Mouse (Mus musculus) lung, embryonic 16.5 days (tissue): ENCODE measurements around the gene Zglp1. TPM values are rescaled to one million over a fixed set of nuclear protein-coding genes. Genes with fewer than 3 reads are reported as not detected.
"Not testable (repeated sequence)": the region's sequence is repeated elsewhere in the genome, so short reads cannot be mapped to it uniquely, and the experiment has no call there.

Source experiments
- ATAC-seq: fragments of 200-750 bp; cut with Nextera tagmentation; 2 replicates; pipeline ENCODE4 v1.8.0; 2017; ENCODE audit warnings: low read depth, mild to moderate bottlenecking, moderate library complexity
- H3K27ac ChIP-seq: fragments of 300-500 bp; sonication (generic); 2 replicates; pipeline ENCODE4 v1.5.1; 2014; ENCODE audit warnings: mild to moderate bottlenecking, control low read depth, low read length
- H3K27me3 ChIP-seq: fragments of 300-500 bp; sonication (generic); 2 replicates; pipeline ENCODE4 v1.6.1; 2014; ENCODE audit warnings: low read depth, low read length, mixed read lengths; ENCODE audit not compliant: control insufficient read depth, insufficient read depth
- H3K36me3 ChIP-seq: fragments of 300-500 bp; sonication (generic); 2 replicates; pipeline ENCODE4 v1.6.1; 2014; ENCODE audit warnings: low read length; ENCODE audit not compliant: control insufficient read depth, insufficient read depth
- H3K4me1 ChIP-seq: fragments of 300-500 bp; sonication (generic); replicated peaks from 2 replicates; pipeline ENCODE4 v1.6.1; 2014; ENCODE audit warnings: low read length, mixed read lengths; ENCODE audit not compliant: control insufficient read depth, insufficient read depth
- H3K4me2 ChIP-seq: fragments of 300-500 bp; sonication (generic); 2 replicates; pipeline ENCODE4 v1.6.1; 2014; ENCODE audit warnings: low read depth, low read length, control low read depth
- H3K4me3 ChIP-seq: fragments of 300-500 bp; sonication (generic); 2 replicates; pipeline ENCODE4 v1.5.1; 2014; ENCODE audit warnings: mild to moderate bottlenecking, low read length, control low read depth
- H3K9ac ChIP-seq: fragments of 300-500 bp; sonication (generic); 2 replicates; pipeline ENCODE4 v1.6.1; 2014; ENCODE audit warnings: low read length, control low read depth
- H3K9me3 ChIP-seq: fragments of 300-500 bp; sonication (generic); 2 replicates; pipeline ENCODE4 v1.6.1; 2016; ENCODE audit warnings: low read length; ENCODE audit not compliant: control insufficient read depth
- WGBS: fragments of 180-500 bp; shearing (Covaris S2); extraction: QIAGEN DNeasy Blood & Tissue Kit; methylation state at CpG from one replicate; pipeline ENCODE4 v1.1.7; 2014; 5-methylcytosine and 5-hydroxymethylcytosine counted together
- polyA plus RNA-seq: library from polyadenylated mRNA; unstranded; fragments of >200 nt; fragmentation: Nextera tagmentation; extraction: Ambion mirVana; gene quantifications from 2 replicates; pipeline ENCODE4 v1.2.1, GENCODE M21; 2015

Gene Zglp1
- polyA plus RNA-seq, 1 experiment from 2014 or later = 1.1 TPM

DNA sequence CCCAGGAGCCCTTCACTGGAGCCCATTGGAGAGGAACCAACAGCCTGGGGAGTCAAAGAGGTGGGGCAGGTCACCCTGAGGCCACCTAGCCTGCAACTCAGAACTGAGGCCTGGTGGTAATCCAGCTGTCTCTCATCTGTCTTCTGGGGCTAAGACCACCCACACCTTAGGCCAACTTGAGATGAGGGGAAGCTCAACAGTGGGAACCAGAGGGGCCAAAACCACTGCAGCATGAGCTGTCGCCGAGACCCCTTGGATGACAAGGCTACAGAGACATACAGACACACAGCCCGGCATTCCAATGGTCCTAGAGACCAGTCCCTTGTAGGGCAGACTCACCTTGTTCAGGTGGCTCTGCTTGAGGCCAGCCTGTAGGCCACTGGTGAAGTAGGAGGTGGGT, 8.7 kb upstream of the Zglp1 start:
- Histone ChIP-seq H3K36me3 (peaks cover 52% of the 10 kb centered on the region), H3K9ac (no peak overlapping the region), H3K4me2 (no peak overlapping the region), H3K4me1 (peaks cover 7% of the 10 kb centered on the region), H3K27me3 (no peaks in the 10 kb centered on the region), H3K9me3 (no peaks in the 10 kb centered on the region), H3K4me3 (no peak overlapping the region), H3K27ac (no peak overlapping the region)
- ATAC-seq = no peak
- 80% methylated on average over 3 of the region's 3 CpGs for WGBS

DNA sequence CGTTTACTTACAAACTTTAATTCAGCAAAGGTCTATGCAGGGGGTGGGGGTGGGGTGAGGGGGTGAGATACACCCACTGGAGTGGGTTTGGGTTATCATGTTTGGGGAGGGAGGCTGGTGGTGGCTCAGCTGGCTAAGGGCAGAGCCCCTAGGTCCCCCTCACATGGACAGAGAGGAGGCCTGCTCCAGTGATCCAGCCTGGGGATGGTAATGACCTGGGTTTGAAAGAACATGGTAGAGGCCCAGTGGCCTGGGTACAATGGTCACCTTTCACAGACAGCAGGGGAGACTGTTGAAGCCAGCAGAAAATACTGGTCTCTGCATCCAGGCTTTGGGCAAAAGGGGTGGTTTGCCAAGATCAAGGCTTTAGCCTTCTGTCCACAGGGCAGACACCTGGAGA, 7.3 kb upstream of the Zglp1 start:
- Histone ChIP-seq H3K9ac (no peak overlapping the region), H3K4me1 (peaks cover 7% of the 10 kb centered on the region), H3K4me3 (no peak overlapping the region), H3K4me2 (0 out of 2 replicates have a peak overlapping the region, but pooled peaks have one; percentile 78), H3K36me3 (peaks cover 37% of the 10 kb centered on the region), H3K27ac (peak overlapping the region; percentile 62; the same call in 1 of the 2 replicates), H3K9me3 (no peaks in the 10 kb centered on the region), H3K27me3 (no peaks in the 10 kb centered on the region)
- WGBS = 82% methylated on average over 1 of the region's 1 CpGs
- no peak for ATAC-seq

DNA sequence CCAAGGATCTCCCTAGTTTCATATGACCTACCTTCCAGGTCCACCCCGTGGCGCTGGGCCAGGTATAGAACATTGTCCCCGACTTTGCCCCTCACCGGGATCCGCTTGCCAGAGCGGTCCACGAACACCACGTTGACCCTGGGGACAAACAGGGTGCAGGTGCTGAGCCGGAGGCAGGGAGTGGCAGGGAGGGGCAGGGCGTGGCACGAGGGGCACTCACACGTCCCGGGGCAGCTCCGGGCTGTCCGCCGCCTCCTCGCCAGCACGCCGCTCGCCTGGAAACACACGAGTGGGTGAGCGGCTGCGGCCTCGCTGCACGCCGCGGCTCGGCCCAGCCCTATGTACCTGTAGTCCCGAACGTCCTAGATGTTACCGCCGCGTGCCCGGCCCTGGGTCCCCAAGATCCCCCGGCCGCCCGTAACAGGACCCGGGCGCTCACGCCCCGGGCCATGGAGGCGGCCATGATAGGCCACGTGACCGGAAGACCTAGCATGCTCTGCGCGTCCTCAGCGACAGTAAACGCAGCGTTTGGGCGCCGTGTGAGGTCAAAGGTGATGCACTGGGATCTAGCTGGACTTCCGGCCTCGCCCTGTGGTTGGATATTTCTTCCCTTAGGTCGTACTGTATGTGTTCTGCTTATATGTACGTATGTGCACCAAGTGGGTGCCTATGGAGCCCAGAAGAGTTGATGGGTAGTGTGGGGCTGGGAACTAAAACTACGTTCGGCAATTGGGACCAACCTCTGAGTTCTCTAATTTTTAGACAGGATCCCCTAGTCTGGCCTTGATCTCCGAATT, 6.3 kb upstream of the Zglp1 start, which contains the start of the genes Gm49373 and Fdx1l:
Gene Gm49373, minus strand, starts transcription at position 53 of the 797 bp plus-strand sequence.
Gene Fdx1l, minus strand, starts transcription at position 571 of the 797 bp plus-strand sequence.
- H3K4me3 ChIP-seq = peak within 1 kb of the TSS; percentile 68
- H3K4me1 ChIP-seq = peaks cover 7% of the 10 kb centered on the region
- H3K9ac ChIP-seq = peak within 1 kb of the TSS; percentile 78
- 2% methylated on average over 58 of the region's 58 CpGs for WGBS
- H3K36me3 ChIP-seq = peaks cover 28% of the 10 kb centered on the region
- peak; percentile 95 for ATAC-seq
- H3K9me3 ChIP-seq = no peaks in the 10 kb centered on the region
- no peaks in the 10 kb centered on the region for H3K27me3 ChIP-seq
- H3K4me2 ChIP-seq = peak within 1 kb of the TSS; percentile 78
- peak within 1 kb of the TSS; percentile 62 for H3K27ac ChIP-seq

DNA sequence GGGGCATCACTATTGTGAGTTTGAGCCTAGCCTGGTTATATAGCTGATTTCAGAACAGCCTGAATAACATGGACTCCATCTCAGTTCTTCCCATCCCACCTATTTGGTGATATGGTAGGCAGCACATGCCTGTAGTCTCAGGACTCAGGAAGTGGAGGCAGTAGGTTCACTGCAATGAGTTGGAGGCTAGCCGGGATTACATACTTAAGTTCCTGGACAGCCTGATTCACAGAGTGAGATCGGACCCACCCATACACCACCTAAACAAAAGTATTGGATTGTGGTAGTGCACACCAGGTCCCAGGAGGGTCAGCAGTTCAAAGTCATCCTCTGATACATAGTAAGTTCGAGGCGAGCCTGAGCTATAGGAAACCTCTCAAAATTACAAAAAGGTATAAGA, 5.7 kb upstream of the Zglp1 start:
- H3K9ac ChIP-seq = peak overlapping the region; percentile 78
- peak overlapping the region; percentile 78 for H3K4me2 ChIP-seq
- whole genome bisulfite sequencing = 6% methylated on average over 4 of the region's 4 CpGs
- peaks cover 24% of the 10 kb centered on the region for H3K36me3 ChIP-seq
- no peaks in the 10 kb centered on the region for H3K27me3 ChIP-seq
- H3K27ac ChIP-seq = no peak overlapping the region
- H3K4me3 ChIP-seq = peak overlapping the region; percentile 68
- peak; percentile 2; the same call in 1 of the 2 replicates for ATAC-seq
- peaks cover 7% of the 10 kb centered on the region for H3K4me1 ChIP-seq
- no peaks in the 10 kb centered on the region for H3K9me3 ChIP-seq

DNA sequence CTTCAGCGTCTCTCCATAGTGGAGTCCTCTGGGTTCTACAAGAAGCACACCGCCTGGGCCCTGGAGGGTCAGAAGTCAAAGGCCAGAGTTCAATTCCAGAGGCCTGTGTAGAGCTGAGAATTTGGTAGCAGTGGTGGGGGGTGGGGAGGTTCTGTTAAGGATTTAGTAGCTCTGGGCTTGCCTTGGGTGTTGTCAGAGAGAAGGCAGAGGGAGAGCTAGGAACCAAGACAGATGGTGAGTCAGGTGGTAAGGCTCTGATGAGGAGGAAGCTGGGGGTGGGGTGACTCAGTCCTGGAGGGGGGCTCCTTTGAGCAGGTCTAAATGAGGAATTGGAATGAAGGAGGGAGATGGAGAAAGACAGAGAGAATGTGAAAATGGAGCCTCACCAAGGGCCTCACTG, 4.0 kb downstream of the Zglp1 start:
- Histone ChIP-seq H3K4me3 (no peak overlapping the region), H3K27ac (no peak overlapping the region), H3K4me2 (no peak overlapping the region), H3K4me1 (no peaks in the 10 kb centered on the region), H3K9ac (no peak overlapping the region), H3K27me3 (no peaks in the 10 kb centered on the region), H3K9me3 (no peaks in the 10 kb centered on the region), H3K36me3 (peaks cover 12% of the 10 kb centered on the region)
- 87% methylated on average over 2 of the region's 2 CpGs for WGBS
- ATAC-seq = no peak

DNA sequence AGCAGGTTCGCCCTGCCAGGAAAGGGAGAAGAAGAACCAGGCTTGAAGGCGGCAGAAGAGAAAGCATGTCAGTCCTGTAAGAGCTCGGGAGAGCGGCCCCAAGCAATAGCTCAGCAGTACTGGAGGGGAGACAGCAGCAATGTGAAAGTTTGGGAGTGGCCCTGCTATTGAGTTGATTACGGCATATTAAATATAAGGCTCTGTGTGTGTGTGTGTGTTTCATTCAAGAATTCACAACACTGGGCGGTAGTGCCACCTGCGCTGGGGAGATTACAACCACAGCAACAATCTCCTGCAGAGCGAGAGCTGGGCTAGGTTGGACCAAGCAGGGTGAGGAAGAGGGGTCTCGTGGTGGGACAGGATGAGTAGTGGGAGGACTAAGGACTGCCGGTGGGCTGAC, 15.3 kb downstream of the Zglp1 start:
- Histone ChIP-seq H3K36me3 (no peaks in the 10 kb centered on the region), H3K9me3 (no peaks in the 10 kb centered on the region), H3K4me2 (no peak overlapping the region), H3K27ac (no peak overlapping the region), H3K4me1 (no peaks in the 10 kb centered on the region), H3K4me3 (no peak overlapping the region), H3K9ac (no peak overlapping the region), H3K27me3 (no peaks in the 10 kb centered on the region)
- 48% methylated on average over 10 of the region's 10 CpGs for WGBS
- no peak for ATAC-seq

DNA sequence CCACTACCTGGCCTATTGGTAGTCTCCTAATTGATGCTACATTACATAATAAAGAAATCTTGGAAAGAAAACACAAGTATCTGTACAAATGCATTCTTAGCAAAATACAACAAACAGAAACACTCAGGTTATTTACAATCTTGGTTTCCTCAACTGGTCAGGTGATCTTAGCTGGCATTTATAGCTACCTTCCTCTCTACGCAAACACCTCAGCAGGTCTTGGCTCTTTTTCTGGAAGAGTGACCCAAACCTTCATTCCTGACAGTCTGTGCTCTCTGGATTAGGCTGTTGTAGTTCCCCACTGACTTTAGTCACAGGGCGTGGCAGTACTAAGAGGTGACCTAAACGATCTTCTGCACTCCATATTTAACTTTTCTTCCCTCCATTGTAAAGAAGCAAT, 21.7 kb downstream of the Zglp1 start:
- no peaks in the 10 kb centered on the region for H3K4me1 ChIP-seq
- no peak for ATAC-seq
- WGBS = 66% methylated on average over 3 of the region's 3 CpGs
- peaks cover 2% of the 10 kb centered on the region; the same call in 1 of the 2 replicates for H3K27me3 ChIP-seq
- no peaks in the 10 kb centered on the region for H3K9me3 ChIP-seq
- no peak overlapping the region for H3K9ac ChIP-seq
- H3K4me2 ChIP-seq = no peak overlapping the region
- no peaks in the 10 kb centered on the region for H3K36me3 ChIP-seq
- H3K27ac ChIP-seq = no peak overlapping the region
- H3K4me3 ChIP-seq = no peak overlapping the region

DNA sequence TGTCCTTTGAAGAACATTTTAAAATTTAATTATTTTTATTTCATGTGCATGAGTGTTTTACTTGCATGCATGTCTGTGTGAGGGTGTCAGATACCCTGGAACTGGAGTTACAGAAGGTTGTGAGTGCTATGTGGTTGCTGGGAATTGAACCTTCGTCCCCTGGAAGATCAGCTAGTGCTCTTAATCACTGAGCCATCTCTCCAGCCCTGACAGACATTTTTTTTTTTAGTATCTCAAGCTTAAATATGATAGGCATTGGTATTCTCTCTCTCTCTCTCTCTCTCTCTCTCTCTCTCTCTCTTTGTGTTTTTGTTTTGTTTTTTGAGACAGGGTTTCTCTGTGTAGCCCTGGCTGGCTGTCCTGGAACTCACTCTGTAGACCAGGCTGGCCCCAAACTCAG, 22.1 kb downstream of the Zglp1 start:
- H3K4me3 ChIP-seq, H3K4me1 ChIP-seq, H3K27ac ChIP-seq, H3K9ac ChIP-seq, H3K4me2 ChIP-seq, H3K9me3 ChIP-seq, H3K27me3 ChIP-seq, H3K36me3 ChIP-seq, ATAC-seq: not testable (repeated sequence)
- 36% methylated on average over 1 of the region's 1 CpGs for WGBS

DNA sequence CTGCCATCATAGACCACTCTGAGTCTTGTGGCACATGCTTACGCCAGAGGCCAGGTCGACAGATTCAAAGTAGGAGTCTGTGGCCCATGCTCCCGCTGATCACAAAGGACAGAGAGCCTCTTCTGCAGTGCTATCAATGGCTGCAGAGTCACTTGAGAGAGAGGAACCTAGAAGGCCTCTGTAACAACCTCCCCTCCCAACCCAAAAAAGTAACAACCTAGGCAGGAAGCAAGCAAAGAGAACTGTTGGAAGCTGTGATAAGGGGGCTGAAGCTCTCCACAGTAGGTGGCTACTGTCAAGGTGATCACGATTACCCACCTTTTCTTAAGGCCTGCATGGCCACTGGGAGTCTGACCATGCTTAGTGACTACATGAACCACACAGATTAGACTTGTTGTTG, 23.3 kb downstream of the Zglp1 start:
- no peak overlapping the region for H3K4me2 ChIP-seq
- H3K4me3 ChIP-seq = no peak overlapping the region
- no peaks in the 10 kb centered on the region for H3K9me3 ChIP-seq
- peaks cover 8% of the 10 kb centered on the region for H3K27me3 ChIP-seq
- no peaks in the 10 kb centered on the region for H3K36me3 ChIP-seq
- ATAC-seq = no peak
- no peak overlapping the region for H3K27ac ChIP-seq
- WGBS = 77% methylated on average over 4 of the region's 4 CpGs
- H3K4me1 ChIP-seq = no peaks in the 10 kb centered on the region
- H3K9ac ChIP-seq = no peak overlapping the region
